Mouse (Mus musculus): Measurements from ENCODE around the gene Gm10591. TPM values are rescaled to one million over a fixed set of nuclear protein-coding genes. Genes with fewer than 3 reads are reported as not detected.

The Gm10591 gene
- polyA plus RNA-seq (2017; shearing (Covaris generic)), result not detected

GRCm38 (mm10) chr4:42611895-42612294, at the start of gene Gm10591:
Gene Gm10591 (plus strand): TSS chr4:42612195.

GRCm38 (mm10) chr4:42629419-42629818, 17.4 kb downstream of the Gm10591 start, which contains the start of gene Gm2564:
Gene Gm2564 (plus strand): TSS chr4:42629719.

GRCm38 (mm10) chr4:42654951-42655350, 43.0 kb downstream of the Gm10591 start, which contains the start of gene Ccl27b:
Gene Ccl27b (plus strand): TSS chr4:42655251.

GRCm38 (mm10) chr4:42661793-42662192, 49.8 kb downstream of the Gm10591 start, which contains the start of gene Il11ra2:
Gene Il11ra2 (minus strand): TSS chr4:42661893.

Other genes with a start within 250 kb of the Gm10591 start
- gene Gm21586, start 172.8 kb upstream of the Gm10591 start, polyA plus RNA-seq (2017; shearing (Covaris generic)), result not detected
- not detected for gene Gm2163, start 145.4 kb upstream of the Gm10591 start, polyA plus RNA-seq (2017; shearing (Covaris generic))
- not detected for gene Fam205a2, start 84.0 kb upstream of the Gm10591 start, polyA plus RNA-seq (2017; shearing (Covaris generic))
- gene Gm2564, start 17.5 kb downstream of the Gm10591 start, polyA plus RNA-seq (2017; shearing (Covaris generic)), result not detected
- gene Ccl27b, start 43.1 kb downstream of the Gm10591 start, polyA plus RNA-seq (2017; shearing (Covaris generic)), result not detected
- gene Il11ra2, start 49.7 kb downstream of the Gm10591 start, polyA plus RNA-seq (2017; shearing (Covaris generic)), result not detected
- not detected for gene 4930578G10Rik, start 123.3 kb downstream of the Gm10591 start, polyA plus RNA-seq (2017; shearing (Covaris generic))
- not detected for gene Ccl19, start 144.4 kb downstream of the Gm10591 start, polyA plus RNA-seq (2017; shearing (Covaris generic))
- not detected for gene Ccl21a, start 161.8 kb downstream of the Gm10591 start, polyA plus RNA-seq (2017; shearing (Covaris generic))
- gene Fam205a1, start 241.7 kb downstream of the Gm10591 start, polyA plus RNA-seq (2017; shearing (Covaris generic)), result not detected
- not detected for gene Gm12394, start 244.6 kb downstream of the Gm10591 start, polyA plus RNA-seq (2017; shearing (Covaris generic))

Data from inflammation-experienced regulatory T-cells, adult 16 weeks (primary cell).